Mouse (Mus musculus) embryonic facial prominence, embryonic 11.5 days (tissue): Measurements from ENCODE around the gene Frmd4a. TPM values are rescaled to one million over a fixed set of nuclear protein-coding genes. Genes with fewer than 3 reads are reported as not detected.

ENCODE experiments used
- ATAC-seq: fragments of 200-750 bp; cut with Nextera tagmentation; replicated peaks from 2 replicates; pipeline ENCODE4 v1.8.0; 2017; ENCODE audit warnings: low read depth; ENCODE audit not compliant: insufficient number of reproducible peaks, low FRiP score, low TSS enrichment
- DNase-seq: peaks from one replicate; pipeline ENCODE4 v3.0.0-alpha.2; 2015; ENCODE audit warnings: low spot score
- H3K27ac ChIP-seq: fragments of 300-500 bp; sonication (generic); replicated peaks from 2 replicates; pipeline ENCODE4 v1.5.1; 2014; ENCODE audit warnings: mild to moderate bottlenecking, low read depth, low read length, control low read depth
- H3K27me3 ChIP-seq: fragments of 300-500 bp; sonication (generic); 2 replicates; pipeline ENCODE4 v1.6.1; 2014; ENCODE audit warnings: mild to moderate bottlenecking, low read length, moderate library complexity, mixed read lengths; ENCODE audit not compliant: control insufficient read depth, insufficient read depth
- H3K36me3 ChIP-seq: fragments of 300-500 bp; sonication (generic); replicated peaks from 2 replicates; pipeline ENCODE4 v1.6.1; 2014; ENCODE audit warnings: low read depth, mild to moderate bottlenecking, low read length, moderate library complexity, mixed read lengths; ENCODE audit not compliant: control insufficient read depth, insufficient read depth
- H3K4me1 ChIP-seq: fragments of 300-500 bp; sonication (generic); 2 replicates; pipeline ENCODE4 v1.6.1; 2014; ENCODE audit warnings: low read length, mixed read lengths; ENCODE audit not compliant: control insufficient read depth, insufficient read depth
- H3K4me2 ChIP-seq: fragments of 300-500 bp; sonication (generic); 2 replicates; pipeline ENCODE4 v1.6.1; 2014; ENCODE audit warnings: low read depth, mild to moderate bottlenecking, control low read depth, low read length, moderate library complexity
- H3K4me3 ChIP-seq: fragments of 300-500 bp; sonication (generic); 2 replicates; pipeline ENCODE4 v1.5.1; 2014; ENCODE audit warnings: low read depth, low read length, control low read depth
- H3K9ac ChIP-seq: fragments of 300-500 bp; sonication (generic); replicated peaks from 2 replicates; pipeline ENCODE4 v1.6.1; 2014; ENCODE audit warnings: mild to moderate bottlenecking, control low read depth, low read length
- H3K9me3 ChIP-seq: fragments of 300-500 bp; sonication (generic); replicated peaks from 2 replicates; pipeline ENCODE4 v1.6.1; 2016; ENCODE audit warnings: mild to moderate bottlenecking, low read length, inconsistent platforms, mixed read lengths; ENCODE audit not compliant: control insufficient read depth
- WGBS: fragments of 180-500 bp; shearing (Covaris S2); extraction: QIAGEN DNeasy Blood & Tissue Kit; methylation state at CpG from one replicate; pipeline ENCODE4 v1.1.7; 2014; 5-methylcytosine and 5-hydroxymethylcytosine counted together
- polyA plus RNA-seq: library from polyadenylated mRNA; unstranded; fragments of >200 nt; fragmentation: Nextera tagmentation; extraction: Ambion mirVana; gene quantifications from 2 replicates; pipeline ENCODE4 v1.2.1, GENCODE M21; 2014

Gene Frmd4a
- polyA plus RNA-seq, 1 experiment from 2014 or later, result 38.5 TPM

DNA sequence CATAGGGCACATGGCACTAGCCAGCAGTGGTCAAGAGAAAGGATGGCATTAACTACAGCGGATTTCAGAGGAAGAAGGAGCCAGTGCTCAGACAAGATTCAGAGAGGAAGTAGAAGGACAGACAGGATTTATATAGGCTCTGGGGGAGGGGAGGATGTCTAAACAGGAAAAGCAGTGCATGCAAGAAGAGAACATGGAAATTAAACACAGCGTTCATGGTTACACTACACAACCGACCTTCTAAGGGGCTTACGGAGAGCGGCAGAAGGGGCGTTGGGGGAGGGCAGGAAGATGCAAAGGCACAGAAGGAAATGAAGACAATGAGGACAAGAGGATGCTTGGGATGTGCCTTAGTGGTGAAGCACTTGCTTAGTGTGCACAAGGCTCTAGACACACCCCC, 328.7 kb downstream of the Frmd4a start:
- Histone ChIP-seq H3K9ac (0 out of 2 replicates have a peak overlapping the region, but pooled peaks have one; percentile 19), H3K4me3 (no peak overlapping the region), H3K4me1 (no peaks in the 10 kb centered on the region; the same call in none of the 2 replicates), H3K27me3 (no peaks in the 10 kb centered on the region), H3K27ac (no peak overlapping the region; the same call in 1 of the 2 replicates), H3K4me2 (no peak overlapping the region), H3K9me3 (no peaks in the 10 kb centered on the region), H3K36me3 (no peaks in the 10 kb centered on the region)
- WGBS, result 53% methylated on average over 6 of the region's 6 CpGs
- DNase-seq (no peak), ATAC-seq (no peak)

DNA sequence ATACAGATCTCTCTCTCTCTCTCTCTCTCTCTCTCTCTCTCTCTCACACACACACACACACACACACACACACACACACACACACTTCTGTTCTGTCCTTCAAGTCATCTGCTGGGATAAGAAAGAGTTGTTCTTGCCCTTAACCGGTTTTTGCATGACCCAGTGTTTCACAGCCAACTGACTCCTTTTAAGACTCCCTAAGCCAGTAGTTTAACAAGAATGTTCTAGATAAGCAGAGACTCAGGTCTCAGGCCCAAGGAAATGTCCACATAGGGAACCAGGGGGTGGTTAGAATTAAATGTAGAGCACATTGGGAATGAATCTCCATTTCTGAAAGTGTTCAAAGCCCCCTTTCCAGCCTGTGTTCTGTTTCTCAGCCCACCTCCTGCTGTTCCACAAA, 329.4 kb downstream of the Frmd4a start:
- Histone ChIP-seq H3K27ac (no peak overlapping the region), H3K9me3 (no peaks in the 10 kb centered on the region), H3K9ac (no peak overlapping the region), H3K36me3 (no peaks in the 10 kb centered on the region), H3K27me3 (no peaks in the 10 kb centered on the region), H3K4me1 (no peaks in the 10 kb centered on the region; the same call in none of the 2 replicates), H3K4me3 (no peak overlapping the region), H3K4me2 (no peak overlapping the region)
- DNase-seq (no peak), ATAC-seq (no peak)
- WGBS, result 67% methylated on average over 1 of the region's 1 CpGs

DNA sequence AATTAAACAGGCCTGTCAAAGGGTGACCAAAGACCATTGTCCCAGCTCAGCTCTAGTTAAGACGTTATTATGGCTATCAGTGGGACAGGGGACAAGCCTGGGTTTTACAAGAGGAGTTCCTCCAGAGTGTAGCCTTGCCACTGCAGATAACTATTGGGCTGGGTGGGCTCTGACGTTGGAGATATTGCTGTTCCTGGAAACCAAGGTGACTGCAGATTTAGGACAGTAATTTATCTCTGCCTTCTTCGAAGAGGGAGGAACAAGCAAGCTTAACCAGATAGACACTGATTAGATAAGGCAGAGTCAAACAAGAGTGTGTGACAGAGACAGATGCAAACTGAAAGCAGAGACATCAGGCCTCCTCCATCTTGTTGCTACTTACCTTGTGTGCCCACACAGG, 330.3 kb downstream of the Frmd4a start:
- Histone ChIP-seq H3K9ac (no peak overlapping the region), H3K27ac (no peak overlapping the region)

DNA sequence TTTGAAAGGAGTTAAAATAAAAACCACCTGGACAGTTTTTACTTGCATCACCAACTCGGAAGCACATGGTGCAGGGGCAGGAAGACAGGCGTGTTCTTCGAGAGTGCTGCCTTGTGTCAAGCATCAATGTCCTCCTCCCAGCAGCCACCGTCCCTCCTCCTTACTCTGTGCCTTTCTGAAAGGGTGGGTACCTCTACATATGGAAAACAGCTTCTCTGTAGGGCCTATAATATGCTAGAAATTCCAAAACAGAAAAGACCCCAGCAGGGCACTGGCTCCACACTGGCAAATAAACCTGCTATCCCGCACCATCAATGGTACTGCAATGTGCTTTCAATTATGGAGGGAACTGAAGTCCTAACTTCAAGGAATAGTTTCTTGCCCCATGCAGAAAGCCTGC, 331.0 kb downstream of the Frmd4a start:
- Histone ChIP-seq H3K4me3 (no peak overlapping the region), H3K27ac (0 out of 2 replicates have a peak overlapping the region, but pooled peaks have one; percentile 4), H3K27me3 (no peaks in the 10 kb centered on the region), H3K4me1 (no peaks in the 10 kb centered on the region; the same call in none of the 2 replicates), H3K4me2 (no peak overlapping the region), H3K9me3 (no peaks in the 10 kb centered on the region), H3K36me3 (no peaks in the 10 kb centered on the region), H3K9ac (no peak overlapping the region)
- DNase-seq, result peak; percentile 69
- no peak; the same call in 1 of the 2 replicates for ATAC-seq
- 29% methylated on average over 5 of the region's 5 CpGs for WGBS

More for the DNA sequence above, 330.3 kb downstream of the Frmd4a start:
- no peaks in the 10 kb centered on the region; the same call in none of the 2 replicates for H3K4me1 ChIP-seq
- ATAC-seq (no peak), DNase-seq (no peak)
- no peak overlapping the region for H3K4me3 ChIP-seq
- no peaks in the 10 kb centered on the region for H3K9me3 ChIP-seq
- WGBS, result 61% methylated on average over 3 of the region's 3 CpGs
- no peaks in the 10 kb centered on the region for H3K27me3 ChIP-seq
- no peaks in the 10 kb centered on the region for H3K36me3 ChIP-seq
- no peak overlapping the region for H3K4me2 ChIP-seq

DNA sequence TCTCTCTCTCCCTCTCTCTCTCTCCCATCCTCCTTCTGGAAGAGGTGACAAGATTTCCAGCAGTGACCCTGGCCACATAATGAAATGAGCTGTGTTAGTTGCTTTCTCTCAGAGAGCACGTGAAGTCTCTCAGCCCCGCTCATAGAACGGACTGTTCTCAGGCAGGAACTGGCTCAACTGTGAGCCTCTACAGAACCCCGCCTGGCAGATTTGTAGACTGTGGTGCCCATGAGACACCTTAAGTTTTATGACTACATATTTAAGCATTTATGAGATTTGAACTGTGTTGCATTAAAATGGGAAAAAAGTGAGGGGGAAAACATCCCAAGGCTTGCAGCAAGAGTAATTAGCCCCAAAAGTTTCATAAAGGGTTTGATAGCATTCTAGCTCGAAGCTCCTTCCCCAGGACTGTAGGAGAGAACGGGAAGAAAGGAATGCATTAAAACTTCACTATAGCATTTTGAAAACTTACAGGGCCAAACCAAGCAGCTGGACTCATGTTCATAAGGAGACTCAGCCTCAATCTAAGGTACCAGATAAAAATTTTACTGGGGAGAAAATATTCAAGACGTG, 339.4 kb downstream of the Frmd4a start:
- Histone ChIP-seq H3K4me2 (no peak overlapping the region), H3K36me3 (no peaks in the 10 kb centered on the region), H3K9ac (no peak overlapping the region), H3K9me3 (no peaks in the 10 kb centered on the region), H3K4me3 (no peak overlapping the region), H3K27ac (no peak overlapping the region), H3K4me1 (0 out of 2 replicates have a peak, but pooled peaks cover 3% of the 10 kb centered on the region), H3K27me3 (no peaks in the 10 kb centered on the region)
- 89% methylated on average over 7 of the region's 7 CpGs for WGBS
- DNase-seq (no peak), ATAC-seq (no peak)

DNA sequence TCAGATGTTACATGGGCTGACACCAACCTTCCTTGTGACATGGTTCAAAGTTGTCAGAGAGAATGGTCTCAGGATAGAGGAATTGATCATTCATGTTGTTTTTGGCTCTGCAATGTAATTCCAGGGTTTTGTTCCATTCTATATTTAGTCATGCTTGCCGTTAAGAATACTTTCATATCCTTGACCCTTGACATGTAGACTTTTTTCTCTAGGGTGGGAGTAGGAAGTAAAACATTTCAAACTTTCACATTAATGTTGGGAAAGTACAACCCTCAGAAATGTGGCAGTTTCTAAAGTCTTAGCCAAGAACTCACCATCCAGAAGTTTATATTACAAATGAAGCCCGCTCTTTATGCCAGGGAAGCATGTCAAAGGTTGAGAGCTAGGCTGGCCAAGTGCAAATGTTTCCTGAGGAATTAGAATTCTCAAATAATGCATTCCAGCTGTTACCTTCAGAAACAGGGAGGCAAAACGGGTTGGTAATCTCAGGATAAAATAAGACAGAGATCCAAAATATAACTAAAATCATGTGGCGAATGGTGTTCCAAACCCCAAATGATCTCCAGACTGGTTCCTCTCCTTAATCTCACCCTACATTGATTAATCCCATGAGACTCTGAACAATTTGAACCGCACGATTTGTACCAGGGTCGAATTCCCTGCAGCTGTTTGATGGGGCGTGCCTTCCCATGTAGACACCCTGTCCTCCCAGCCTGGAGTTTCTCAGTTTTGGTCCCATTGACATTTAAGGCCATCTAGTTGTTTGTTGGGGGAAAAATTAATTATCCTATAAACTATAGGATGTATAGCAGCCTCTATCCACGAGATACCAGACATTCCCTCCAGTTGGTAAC, 344.7 kb downstream of the Frmd4a start:
- H3K36me3 ChIP-seq, result no peaks in the 10 kb centered on the region
- H3K4me1 ChIP-seq, result 0 out of 2 replicates have a peak, but pooled peaks cover 3% of the 10 kb centered on the region
- no peaks in the 10 kb centered on the region for H3K9me3 ChIP-seq
- no peaks in the 10 kb centered on the region for H3K27me3 ChIP-seq
- 33% methylated on average over 9 of the region's 9 CpGs for WGBS
- no peak overlapping the region for H3K9ac ChIP-seq
- peak; percentile 77 for DNase-seq
- no peak for ATAC-seq
- H3K4me3 ChIP-seq, result no peak overlapping the region
- H3K4me2 ChIP-seq, result no peak overlapping the region
- H3K27ac ChIP-seq, result no peak overlapping the region

DNA sequence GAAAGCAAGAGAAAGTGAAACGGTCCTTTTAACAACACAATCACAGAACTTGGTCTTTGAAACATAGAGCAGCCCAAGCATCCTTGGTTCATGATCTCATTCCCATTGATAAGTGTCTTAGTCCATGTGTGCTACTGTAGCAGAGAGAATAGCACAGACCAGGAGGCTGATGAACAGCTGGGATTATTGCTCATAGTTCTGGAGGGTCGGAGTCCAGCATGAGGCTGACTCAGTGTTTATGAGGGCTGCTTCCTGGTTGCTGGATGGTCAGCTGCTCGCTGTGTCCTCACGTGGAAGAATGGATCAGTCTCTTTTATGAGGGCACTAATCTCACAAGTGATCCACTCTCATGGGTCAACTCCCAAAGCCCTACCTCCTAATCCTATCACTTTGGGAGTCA, 347.4 kb downstream of the Frmd4a start:
- Histone ChIP-seq H3K27ac (no peak overlapping the region), H3K9ac (no peak overlapping the region), H3K9me3 (no peaks in the 10 kb centered on the region), H3K27me3 (no peaks in the 10 kb centered on the region), H3K36me3 (no peaks in the 10 kb centered on the region), H3K4me1 (0 out of 2 replicates have a peak, but pooled peaks cover 3% of the 10 kb centered on the region), H3K4me3 (no peak overlapping the region), H3K4me2 (no peak overlapping the region)
- no peak for ATAC-seq
- WGBS, result 90% methylated on average over 4 of the region's 4 CpGs
- DNase-seq, result no peak

DNA sequence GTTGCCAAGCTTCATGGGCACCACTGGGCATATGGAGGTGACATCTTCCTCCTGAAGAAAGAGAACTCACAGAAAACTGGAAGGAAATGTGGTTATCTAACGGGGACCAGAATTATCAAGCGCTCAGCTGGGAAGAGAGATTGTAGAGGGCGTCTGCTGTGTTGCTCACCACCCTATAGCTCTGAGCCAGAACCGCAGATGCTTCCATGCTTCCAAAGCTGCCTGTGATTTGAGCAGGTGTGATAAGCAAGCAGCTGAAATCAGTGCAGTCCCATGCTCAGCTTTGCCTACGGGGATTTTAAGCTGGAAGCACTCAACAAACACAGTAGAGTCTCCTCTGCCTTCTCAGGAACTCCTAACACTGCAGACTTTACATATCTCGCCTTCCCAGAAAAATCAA, 351.0 kb downstream of the Frmd4a start:
- no peaks in the 10 kb centered on the region for H3K27me3 ChIP-seq
- no peak overlapping the region for H3K4me3 ChIP-seq
- H3K36me3 ChIP-seq, result no peaks in the 10 kb centered on the region
- DNase-seq, result no peak
- H3K4me1 ChIP-seq, result no peaks in the 10 kb centered on the region
- WGBS, result 82% methylated on average over 6 of the region's 6 CpGs
- no peak for ATAC-seq
- H3K4me2 ChIP-seq, result no peak overlapping the region
- H3K27ac ChIP-seq, result no peak overlapping the region
- no peaks in the 10 kb centered on the region for H3K9me3 ChIP-seq
- H3K9ac ChIP-seq, result no peak overlapping the region
